Comparison of ENCODE assay signal across 7 mouse cellular contexts in genomic region chr15:89067609-89068008, GRCm38 (mm10). TPM values are rescaled to one million over a fixed set of nuclear protein-coding genes. Genes with fewer than 3 reads are reported as not detected.
A peak's percentile ranks its signal among the peaks of the same experiment; 100 is the strongest.
DNase-seq lines count a peak whose midpoint lies in the region; ATAC-seq and TF ChIP-seq lines count a peak whose summit lies in the region.

No protein-coding gene starts in this region.

- TF ChIP-seq CTCF in kidney, adult 2 months (conservative IDR thresholded peaks at IDR 0.05; ENCODE audit: insufficient read depth, insufficient read length, low read depth, low read length): no peak
- no peak for TF ChIP-seq CTCF in E14TG2a.4 (conservative IDR thresholded peaks at IDR 0.05; ENCODE audit: low read length)

- in situ Hi-C loops in ES-E14 (cut with MboI; ENCODE audit: low sequenced_read_pairs in 2 of 2, unreplicated experiment in 2 of 2): no loop called here

- no peak for ATAC-seq in limb, embryonic 12.5 days (ENCODE audit: insufficient number of reproducible peaks, insufficient read depth, low FRiP score, low TSS enrichment, low read depth)

- DNase-seq in kidney, adult 2 months: no peak
- no peak for DNase-seq in kidney, postnatal 14 days
- DNase-seq in ES-E14 (ENCODE audit: low read depth, low spot score): no peak
- DNase-seq in adrenal gland, postnatal 36 days: no peak
- DNase-seq in yolk sac, embryonic 10.5 days (ENCODE audit: low spot score): no peak

- H3K4me3 ChIP-seq in kidney, adult 2 months (ENCODE audit: insufficient read depth, low read depth, low read length): 0 out of 2 replicates have a peak overlapping the region, but pooled peaks have one; percentile 3
- H3K4me3 ChIP-seq in E14TG2a.4 (replicated peaks; ENCODE audit: low read length): peak overlapping the region; percentile 76
- peak overlapping the region; percentile 36 to 63 for H3K4me3 ChIP-seq in ES-E14 (ENCODE audit: insufficient read depth in 1 of 2, low read depth in 1 of 2, low read length in 2 of 2, poor library complexity in 1 of 2, severe bottlenecking in 1 of 2)
- H3K4me3 ChIP-seq in limb, embryonic 12.5 days (replicated peaks): peak overlapping the region; percentile 21

- H3K4me2 ChIP-seq in limb, embryonic 12.5 days: peak overlapping the region; percentile 40

- no peaks in the 10 kb centered on the region for H3K27me3 ChIP-seq in kidney, adult 2 months (replicated peaks; ENCODE audit: control insufficient read depth, insufficient read depth, low read length)
- H3K27me3 ChIP-seq in E14TG2a.4 (ENCODE audit: insufficient read depth, low read length): peaks cover 98% of the 10 kb centered on the region
- H3K27me3 ChIP-seq in limb, embryonic 12.5 days: peaks cover 76% of the 10 kb centered on the region

- no peaks in the 10 kb centered on the region for H3K4me1 ChIP-seq in kidney, adult 2 months (ENCODE audit: control insufficient read depth, insufficient read depth, low read length)
- H3K4me1 ChIP-seq in E14TG2a.4 (replicated peaks; ENCODE audit: low read depth, low read length) (peaks cover 45% of the 10 kb centered on the region), ES-E14 (ENCODE audit: control insufficient read depth in 2 of 2, insufficient read depth in 2 of 2, low read length in 2 of 2, poor library complexity in 1 of 2) (peaks cover 0 to 15% of the 10 kb centered on the region in 2 experiments; a peak in 1 of 4 replicates)
- peaks cover 9% of the 10 kb centered on the region; the same call in 1 of the 2 replicates for H3K4me1 ChIP-seq in limb, embryonic 12.5 days (replicated peaks)

- no peaks in the 10 kb centered on the region for H3K36me3 ChIP-seq in kidney, adult 2 months (ENCODE audit: control insufficient read depth, insufficient read depth, low read length)
- H3K36me3 ChIP-seq in E14TG2a.4 (ENCODE audit: insufficient read depth, low read length): no peaks in the 10 kb centered on the region
- H3K36me3 ChIP-seq in ES-E14 (ENCODE audit: control insufficient read depth, insufficient read depth, low read length, poor library complexity, severe bottlenecking): no peaks in the 10 kb centered on the region
- no peaks in the 10 kb centered on the region for H3K36me3 ChIP-seq in limb, embryonic 12.5 days

- TF ChIP-seq POLR2A in kidney, adult 2 months (IDR thresholded peaks at IDR 0.05; ENCODE audit: low read depth, low read length): no peak

- 32% methylated on average over 35 of the region's 35 CpGs for WGBS in kidney, adult 2 months
- 31% methylated on average over 35 of the region's 35 CpGs for WGBS in limb, embryonic 12.5 days

- no peak overlapping the region for H3K27ac ChIP-seq in kidney, adult 2 months (ENCODE audit: insufficient read depth, low read depth, low read length)
- no peak overlapping the region for H3K27ac ChIP-seq in ES-E14 (ENCODE audit: insufficient read depth, low read depth, low read length, poor library complexity, severe bottlenecking)
- H3K27ac ChIP-seq in limb, embryonic 12.5 days: no peak overlapping the region

- no peaks in the 10 kb centered on the region for H3K9me3 ChIP-seq in E14TG2a.4 (ENCODE audit: low read length)
- no peaks in the 10 kb centered on the region for H3K9me3 ChIP-seq in ES-E14 (ENCODE audit: control insufficient read depth, insufficient read depth, low read depth, low read length)
- no peaks in the 10 kb centered on the region for H3K9me3 ChIP-seq in limb, embryonic 12.5 days

- peak overlapping the region; percentile 9 for H3K9ac ChIP-seq in ES-E14 (ENCODE audit: insufficient read depth, low read depth, low read length, poor library complexity, severe bottlenecking)
- H3K9ac ChIP-seq in limb, embryonic 12.5 days (replicated peaks): peak overlapping the region; percentile 40; the same call in 1 of the 2 replicates

TF ChIP-seq in ES-E14, 5 proteins besides CTCF, POLR2A, EP300 and RAD21:
- TF ChIP-seq CHD2 (IDR thresholded peaks at IDR 0.05; ENCODE audit: low read depth, low read length) (no peak), MAFK (IDR thresholded peaks at IDR 0.05; ENCODE audit: insufficient read depth, low read depth, low read length) (no peak), ZC3H11A (IDR thresholded peaks at IDR 0.05; ENCODE audit: borderline replicate concordance, low read depth, low read length) (no peak), ZNF384 (IDR thresholded peaks at IDR 0.05; ENCODE audit: low read depth, low read length) (no peak), HCFC1 (IDR thresholded peaks at IDR 0.05; ENCODE audit: borderline replicate concordance, insufficient read depth, low read length) (no peak)

RNA-seq across cellular contexts. Expression of gene Trabd, which starts 7.3 kb away (rescaled TPM):
- polyA plus RNA-seq in kidney, adult 2 months (2012; rRNA removed): 47.2 and 51.0 TPM in 2 replicates
- 24.2 and 29.9 TPM in 2 replicates for total RNA-seq in ES-E14 (2012; rRNA removed)
- polyA plus RNA-seq in limb, embryonic 12.5 days (2016; fragmentation: Nextera tagmentation; extraction: Ambion mirVana): 48.6 and 48.7 TPM in 2 replicates
- 10 to 100 TPM; 41.7 to 43.4 TPM for total RNA-seq in adrenal gland, postnatal 36 days (2021)

RNA-seq across cellular contexts. Expression of gene Panx2, which starts 8.1 kb away (rescaled TPM):
- 0.08 and 0.19 TPM in 2 replicates for polyA plus RNA-seq in kidney, adult 2 months (2012; rRNA removed)
- total RNA-seq in ES-E14 (2012; rRNA removed): 0.22 and 0.58 TPM in 2 replicates
- 0.41 and 0.54 TPM in 2 replicates for polyA plus RNA-seq in limb, embryonic 12.5 days (2016; fragmentation: Nextera tagmentation; extraction: Ambion mirVana)
- total RNA-seq in adrenal gland, postnatal 36 days (2021): under 1 TPM; 0.56 to 0.99 TPM

RNA-seq across cellular contexts. Expression of gene Selenoo, which starts 21.3 kb away (rescaled TPM):
- polyA plus RNA-seq in kidney, adult 2 months (2012; rRNA removed): 55.9 and 68.7 TPM in 2 replicates
- 7.5 and 8.7 TPM in 2 replicates for total RNA-seq in ES-E14 (2012; rRNA removed)
- polyA plus RNA-seq in limb, embryonic 12.5 days (2016; fragmentation: Nextera tagmentation; extraction: Ambion mirVana): 19.2 and 21.1 TPM in 2 replicates
- 10 to 100 TPM; 29.8 to 44.9 TPM for total RNA-seq in adrenal gland, postnatal 36 days (2021)

RNA-seq across cellular contexts. Expression of gene Tubgcp6, which starts 55.3 kb away (rescaled TPM):
- polyA plus RNA-seq in kidney, adult 2 months (2012; rRNA removed): 17.2 and 24.4 TPM in 2 replicates
- total RNA-seq in ES-E14 (2012; rRNA removed): 37.3 and 45.0 TPM in 2 replicates
- polyA plus RNA-seq in limb, embryonic 12.5 days (2016; fragmentation: Nextera tagmentation; extraction: Ambion mirVana): 22.7 and 24.8 TPM in 2 replicates
- total RNA-seq in adrenal gland, postnatal 36 days (2021): 10 to 100 TPM; 13.4 to 16.4 TPM

Comparison
In these comparisons a context has a peak if more than half of its experiments do, and no peak if none do; other contexts are left out.
1. H3K4me3 ChIP-seq: peak in every context shown above with its lines; median percentile 76 in E14TG2a.4; 50 in ES-E14; 21 in limb, embryonic 12.5 days; 3 in kidney, adult 2 months.